Comparison of ENCODE assay signal across 16 mouse cellular contexts in genomic region chr16:47289730-47290129, GRCm38 (mm10).
"Had no signal": no experiment of that assay in that cellular context is flagged by ENCODE, and none has a peak within 500 bp of the region (broad histone marks: within the 10 kb centered on the region; RNA-seq: fewer than 3 reads in every experiment).

No protein-coding gene starts in this region.

- H3K4me1 ChIP-seq: neural tube, embryonic 13.5 days; neural tube, embryonic 15.5 days; stomach, embryonic 15.5 days had no signal

- H3K27ac ChIP-seq: neural tube, embryonic 13.5 days; neural tube, embryonic 15.5 days; stomach, embryonic 15.5 days; stomach, postnatal 0 days had no signal

- H3K36me3 ChIP-seq: neural tube, embryonic 13.5 days; neural tube, embryonic 15.5 days; stomach, embryonic 15.5 days had no signal

- H3K27me3 ChIP-seq: neural tube, embryonic 13.5 days; neural tube, embryonic 15.5 days; stomach, embryonic 15.5 days had no signal

- H3K9ac ChIP-seq: neural tube, embryonic 13.5 days; neural tube, embryonic 15.5 days; stomach, embryonic 15.5 days had no signal

- H3K9me3 ChIP-seq: neural tube, embryonic 13.5 days; neural tube, embryonic 15.5 days; stomach, embryonic 15.5 days had no signal

- DNase-seq: retina, postnatal 1 day; right cerebral cortex, adult 18-20 months; right cerebral cortex, postnatal 14 days; right cerebral cortex, postnatal 25 days; right cerebral cortex, postnatal 4 days; spleen, adult 18-20 months; thymus, adult 18-20 months; thymus, adult 2 months; thymus, postnatal 14 days; thymus, postnatal 25 days; thymus, postnatal 36 days; thymus, postnatal 4 days had no signal

- H3K4me2 ChIP-seq: neural tube, embryonic 13.5 days; neural tube, embryonic 15.5 days; stomach, embryonic 15.5 days had no signal

- H3K4me3 ChIP-seq: neural tube, embryonic 13.5 days; neural tube, embryonic 15.5 days; stomach, embryonic 15.5 days had no signal
